Mouse (Mus musculus) stomach, embryonic 16.5 days (tissue): ENCODE data around the gene Cldn34b2. TPM values are rescaled to one million over a fixed set of nuclear protein-coding genes. Genes with fewer than 3 reads are reported as not detected.
"Not testable (repeated sequence)": the region's sequence is repeated elsewhere in the genome, so short reads cannot be mapped to it uniquely, and the experiment has no call there.

Source experiments
- ATAC-seq: fragments of 200-750 bp; cut with Nextera tagmentation; 2 replicates; pipeline ENCODE4 v1.8.0; 2017; ENCODE audit warnings: moderate number of reproducible peaks, moderate TSS enrichment; ENCODE audit not compliant: insufficient read depth, low FRiP score
- H3K27ac ChIP-seq: fragments of 300-500 bp; sonication (generic); 2 replicates; pipeline ENCODE4 v1.5.1; 2014; ENCODE audit warnings: low read length
- H3K27me3 ChIP-seq: fragments of 300-500 bp; sonication (generic); 2 replicates; pipeline ENCODE4 v1.6.1; 2014; ENCODE audit warnings: low read length, control low read depth, mixed read lengths; ENCODE audit not compliant: control insufficient read depth, insufficient read depth
- H3K36me3 ChIP-seq: fragments of 300-500 bp; sonication (generic); 2 replicates; pipeline ENCODE4 v1.6.1; 2014; ENCODE audit warnings: low read length; ENCODE audit not compliant: control insufficient read depth, insufficient read depth
- H3K4me1 ChIP-seq: fragments of 300-500 bp; sonication (generic); 2 replicates; pipeline ENCODE4 v1.6.1; 2014; ENCODE audit warnings: low read length, control low read depth, mixed read lengths; ENCODE audit not compliant: control insufficient read depth, insufficient read depth
- H3K4me2 ChIP-seq: fragments of 300-500 bp; sonication (generic); 2 replicates; pipeline ENCODE4 v1.6.1; 2014; ENCODE audit warnings: low read depth, low read length, mixed read lengths
- H3K4me3 ChIP-seq: fragments of 300-500 bp; sonication (generic); replicated peaks from 2 replicates; pipeline ENCODE4 v1.5.1; 2014; ENCODE audit warnings: mild to moderate bottlenecking, low read length
- H3K9ac ChIP-seq: fragments of 300-500 bp; sonication (generic); 2 replicates; pipeline ENCODE4 v1.6.1; 2014; ENCODE audit warnings: low read length
- H3K9me3 ChIP-seq: fragments of 300-500 bp; sonication (generic); replicated peaks from 2 replicates; pipeline ENCODE4 v1.6.1; 2016; ENCODE audit warnings: low read length, control low read depth; ENCODE audit not compliant: control insufficient read depth
- whole genome bisulfite sequencing: fragments of 180-500 bp; shearing (Covaris S2); extraction: QIAGEN DNeasy Blood & Tissue Kit; methylation state at CpG from one replicate; pipeline ENCODE4 v1.1.7; 2014; 5-methylcytosine and 5-hydroxymethylcytosine counted together
- polyA plus RNA-seq: library from polyadenylated mRNA; unstranded; fragments of >200 nt; fragmentation: Nextera tagmentation; extraction: Ambion mirVana; gene quantifications from 2 replicates; pipeline ENCODE4 v1.2.1, GENCODE M21; 2015

Cldn34b2 gene
- not detected in 2 replicates for polyA plus RNA-seq

DNA sequence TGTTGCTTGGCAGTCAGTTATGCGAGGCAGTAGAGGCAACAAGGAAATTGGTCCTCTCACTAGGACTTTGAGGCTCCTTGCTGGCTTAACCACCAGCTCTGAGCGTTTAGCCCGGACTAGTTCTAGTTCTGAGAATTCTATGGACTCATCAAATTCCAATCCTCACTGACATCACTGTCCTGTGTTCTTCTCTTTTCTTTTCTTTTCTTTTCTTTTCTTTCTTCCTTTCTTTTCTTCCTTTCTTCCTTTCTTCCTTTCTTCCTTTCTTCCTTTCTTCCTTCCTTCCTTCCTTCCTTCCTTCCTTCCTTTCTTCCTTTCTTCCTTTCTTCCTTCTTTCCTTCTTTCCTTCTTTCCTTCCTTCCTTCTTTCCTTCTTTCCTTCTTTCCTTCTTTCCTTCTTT is at the start of gene Cldn34b2:
Gene Cldn34b2, minus strand, starts transcription at position 101 of the 400 bp plus-strand sequence.
- not testable (repeated sequence) for H3K36me3 ChIP-seq, ATAC-seq, H3K4me3 ChIP-seq, H3K27me3 ChIP-seq, H3K4me2 ChIP-seq, H3K9me3 ChIP-seq, H3K4me1 ChIP-seq, H3K27ac ChIP-seq, H3K9ac ChIP-seq
- 84% methylated on average over 3 of the region's 3 CpGs for WGBS

DNA sequence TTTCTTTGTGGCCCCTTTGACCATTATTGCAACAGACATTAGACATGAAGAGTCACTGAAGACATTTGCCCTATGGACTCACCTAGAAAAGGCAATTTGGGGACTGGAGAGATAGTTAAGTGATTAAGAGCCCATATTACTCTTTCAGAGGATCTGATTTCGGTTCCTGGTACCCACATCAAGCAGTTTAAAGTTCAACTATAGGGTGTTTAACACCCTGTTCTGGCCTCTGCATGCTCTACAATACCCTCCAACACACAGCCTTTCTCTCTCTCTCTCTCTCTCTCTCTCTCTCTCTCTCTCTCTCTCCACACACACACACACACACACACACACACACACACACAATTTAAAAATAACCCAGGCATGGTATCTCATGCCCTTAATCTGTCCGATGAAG is 49.4 kb upstream of the Cldn34b2 start:
- no peak overlapping the region for H3K4me3 ChIP-seq
- H3K27me3 ChIP-seq = no peaks in the 10 kb centered on the region
- H3K9ac ChIP-seq = no peak overlapping the region
- H3K4me1 ChIP-seq = no peaks in the 10 kb centered on the region
- no peaks in the 10 kb centered on the region for H3K9me3 ChIP-seq
- ATAC-seq = no peak
- WGBS = 62% methylated on average over 2 of the region's 2 CpGs
- no peak overlapping the region for H3K4me2 ChIP-seq
- H3K36me3 ChIP-seq = no peaks in the 10 kb centered on the region
- no peak overlapping the region for H3K27ac ChIP-seq

DNA sequence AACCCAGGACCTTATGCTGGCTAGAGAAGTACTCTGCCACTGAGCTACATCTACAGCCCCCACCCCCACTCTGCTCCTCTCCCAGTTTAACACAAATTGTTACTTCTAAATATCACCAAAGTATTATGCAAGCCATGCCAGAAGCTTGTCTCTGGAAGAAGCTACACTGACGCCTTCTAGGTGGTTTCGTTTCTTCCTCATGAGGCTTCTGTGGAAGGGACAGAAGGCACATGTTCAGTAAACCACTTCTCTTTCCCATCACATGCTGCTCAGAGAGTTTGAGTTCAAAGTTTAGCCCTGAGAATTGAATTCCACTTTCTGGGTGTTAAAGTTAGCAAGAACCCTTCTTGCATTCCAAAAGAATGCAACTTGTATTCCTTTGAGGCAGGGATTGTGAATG is 49.0 kb upstream of the Cldn34b2 start:
- ATAC-seq = no peak
- Histone ChIP-seq H3K9ac (no peak overlapping the region), H3K4me2 (no peak overlapping the region), H3K4me1 (no peaks in the 10 kb centered on the region), H3K27ac (no peak overlapping the region), H3K36me3 (no peaks in the 10 kb centered on the region), H3K9me3 (no peaks in the 10 kb centered on the region), H3K27me3 (no peaks in the 10 kb centered on the region), H3K4me3 (no peak overlapping the region)
- WGBS = 78% methylated on average over 2 of the region's 2 CpGs

DNA sequence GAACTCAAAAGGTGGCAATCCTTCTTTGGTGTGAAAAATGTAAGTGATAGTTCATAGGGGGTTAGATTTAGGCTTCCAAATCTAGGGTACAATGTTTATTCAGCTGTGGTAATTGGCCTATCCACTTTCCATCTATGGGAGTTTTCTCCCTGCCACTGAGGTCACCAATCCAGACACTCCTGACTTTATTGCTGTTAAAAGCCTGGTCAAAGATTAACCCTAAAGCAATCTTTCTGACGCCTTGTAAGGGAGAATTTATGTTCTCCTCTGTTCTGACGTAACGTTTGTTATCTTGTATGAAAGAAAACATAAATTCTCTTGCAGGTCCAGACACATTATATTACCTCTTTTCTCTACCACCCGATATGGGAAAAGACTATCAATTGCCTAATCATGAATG is 47.4 kb upstream of the Cldn34b2 start:
- ATAC-seq = no peak
- 41% methylated on average over 4 of the region's 4 CpGs for WGBS
- H3K9ac ChIP-seq = no peak overlapping the region
- H3K36me3 ChIP-seq = no peaks in the 10 kb centered on the region
- H3K9me3 ChIP-seq = no peaks in the 10 kb centered on the region; the same call in 1 of the 2 replicates
- no peak overlapping the region for H3K4me2 ChIP-seq
- H3K4me3 ChIP-seq = no peak overlapping the region
- no peak overlapping the region for H3K27ac ChIP-seq
- no peaks in the 10 kb centered on the region for H3K4me1 ChIP-seq
- no peaks in the 10 kb centered on the region for H3K27me3 ChIP-seq

DNA sequence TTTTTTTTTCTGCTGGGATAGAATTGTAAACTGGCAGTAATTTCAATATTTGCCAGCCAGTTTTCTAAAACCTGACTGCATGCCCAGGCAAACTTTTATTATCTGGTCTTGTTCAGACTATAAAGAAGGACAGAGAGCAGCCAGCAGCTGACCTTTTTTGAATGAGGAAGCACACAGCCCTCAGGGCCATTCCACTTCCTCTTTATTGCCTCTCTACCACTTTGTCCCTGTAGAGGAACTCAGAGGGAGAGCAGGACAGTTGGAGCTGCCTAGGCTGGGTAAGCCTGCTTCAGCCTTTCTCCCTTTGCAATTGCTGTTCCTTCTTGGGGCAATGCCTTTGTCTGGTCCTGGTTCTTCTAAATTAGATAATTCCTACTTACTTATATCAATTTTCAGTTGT is 44.1 kb upstream of the Cldn34b2 start:
- Histone ChIP-seq H3K9ac (no peak overlapping the region), H3K27ac (no peak overlapping the region), H3K4me2 (no peak overlapping the region), H3K36me3 (no peaks in the 10 kb centered on the region), H3K4me1 (no peaks in the 10 kb centered on the region), H3K27me3 (no peaks in the 10 kb centered on the region), H3K9me3 (no peaks in the 10 kb centered on the region; the same call in 1 of the 2 replicates), H3K4me3 (no peak overlapping the region)
- ATAC-seq = no peak

DNA sequence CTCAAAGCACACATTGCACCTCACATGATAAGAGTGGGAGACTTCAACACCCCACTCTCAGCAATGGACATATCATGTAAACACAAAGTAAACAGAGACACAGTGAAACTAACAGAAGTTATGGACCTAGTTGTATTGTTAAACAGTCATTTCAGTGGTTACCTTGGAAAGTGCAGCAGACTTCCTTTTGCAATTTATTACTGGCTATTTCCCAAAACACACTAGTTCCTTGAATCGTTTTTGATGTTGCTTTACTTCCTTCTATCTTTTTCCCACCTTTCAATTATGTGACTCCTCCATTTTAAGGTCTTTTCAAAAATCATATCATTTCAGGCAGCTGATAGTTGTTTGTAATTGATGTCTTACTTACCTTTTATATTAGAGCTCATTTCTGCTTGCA is 43.5 kb upstream of the Cldn34b2 start:
- 63% methylated on average over 1 of the region's 1 CpGs for WGBS
- Histone ChIP-seq H3K4me3 (no peak overlapping the region), H3K27ac (no peak overlapping the region), H3K36me3 (no peaks in the 10 kb centered on the region), H3K9ac (no peak overlapping the region), H3K27me3 (no peaks in the 10 kb centered on the region), H3K4me2 (no peak overlapping the region), H3K4me1 (no peaks in the 10 kb centered on the region), H3K9me3 (no peaks in the 10 kb centered on the region; the same call in 1 of the 2 replicates)
- ATAC-seq = no peak

DNA sequence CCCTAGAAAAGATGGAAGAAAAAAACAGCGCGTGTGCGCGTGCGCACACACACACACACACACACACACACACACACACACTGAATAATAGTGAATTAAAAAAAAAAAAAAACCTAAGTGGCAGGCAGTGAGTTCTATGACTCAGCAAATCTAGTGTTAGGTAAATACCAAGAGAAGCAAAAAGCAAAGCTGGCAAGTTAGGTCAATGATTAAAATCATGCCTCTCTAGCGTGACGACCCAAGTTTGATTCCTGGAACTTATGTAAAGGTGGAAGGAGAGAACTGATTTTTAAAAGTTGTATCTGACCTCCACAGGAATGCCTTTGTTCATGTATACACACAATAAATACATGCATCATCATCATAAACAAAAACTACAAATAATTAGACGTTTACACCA is 41.7 kb upstream of the Cldn34b2 start:
- Histone ChIP-seq H3K4me3 (no peak overlapping the region), H3K27ac (no peak overlapping the region), H3K36me3 (no peaks in the 10 kb centered on the region), H3K4me1 (no peaks in the 10 kb centered on the region), H3K27me3 (no peaks in the 10 kb centered on the region), H3K9me3 (no peaks in the 10 kb centered on the region; the same call in 1 of the 2 replicates), H3K4me2 (no peak overlapping the region), H3K9ac (no peak overlapping the region)
- 91% methylated on average over 8 of the region's 8 CpGs for WGBS
- ATAC-seq = no peak

DNA sequence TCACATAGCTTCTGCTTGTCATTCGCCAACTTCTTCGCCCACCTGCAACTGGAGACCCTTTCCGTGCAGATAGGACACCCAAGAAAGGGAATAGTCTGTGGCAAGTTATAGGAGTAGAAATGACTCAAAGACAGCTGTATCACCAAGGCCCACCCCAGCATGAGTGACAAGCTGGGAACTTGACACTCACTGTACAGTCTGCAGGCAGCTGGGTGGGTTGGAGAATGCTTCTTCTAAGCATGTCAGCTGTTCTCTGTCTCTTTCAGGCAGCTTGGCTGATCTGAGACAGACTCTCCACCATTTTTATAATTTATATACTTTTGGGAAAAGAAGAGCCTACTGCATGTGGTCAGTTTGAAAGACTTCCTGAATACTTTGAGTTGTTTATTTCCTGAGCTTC is 39.5 kb upstream of the Cldn34b2 start:
- H3K9ac ChIP-seq = no peak overlapping the region
- H3K4me3 ChIP-seq = no peak overlapping the region
- no peak for ATAC-seq
- no peaks in the 10 kb centered on the region for H3K4me1 ChIP-seq
- H3K27me3 ChIP-seq = no peaks in the 10 kb centered on the region
- 89% methylated on average over 3 of the region's 3 CpGs for WGBS
- H3K27ac ChIP-seq = no peak overlapping the region
- H3K36me3 ChIP-seq = no peaks in the 10 kb centered on the region
- H3K9me3 ChIP-seq = no peaks in the 10 kb centered on the region; the same call in 1 of the 2 replicates
- H3K4me2 ChIP-seq = no peak overlapping the region

DNA sequence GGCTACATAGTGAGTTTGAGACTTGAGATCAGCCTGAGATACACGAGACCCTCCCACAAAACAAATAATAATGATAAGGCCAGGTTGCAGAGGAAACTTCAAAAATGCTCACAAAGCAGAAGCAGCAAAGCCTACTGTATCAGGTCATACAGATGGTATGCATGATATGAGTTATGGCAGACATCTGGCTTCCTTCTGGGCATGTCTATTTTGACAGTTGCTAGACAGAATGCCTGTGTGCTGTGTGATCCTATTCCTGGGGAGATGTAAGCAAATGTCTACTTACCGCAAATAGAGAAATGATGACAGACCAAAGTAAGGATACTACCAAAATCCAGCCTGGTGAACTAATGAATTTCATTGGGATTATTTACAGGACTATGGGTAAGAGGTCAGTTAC is 38.1 kb upstream of the Cldn34b2 start:
- Histone ChIP-seq H3K27ac (no peak overlapping the region), H3K4me3 (no peak overlapping the region), H3K27me3 (no peaks in the 10 kb centered on the region), H3K9ac (no peak overlapping the region), H3K9me3 (no peaks in the 10 kb centered on the region), H3K36me3 (no peaks in the 10 kb centered on the region), H3K4me1 (no peaks in the 10 kb centered on the region), H3K4me2 (no peak overlapping the region)
- ATAC-seq = no peak
- WGBS = 72% methylated on average over 2 of the region's 2 CpGs

DNA sequence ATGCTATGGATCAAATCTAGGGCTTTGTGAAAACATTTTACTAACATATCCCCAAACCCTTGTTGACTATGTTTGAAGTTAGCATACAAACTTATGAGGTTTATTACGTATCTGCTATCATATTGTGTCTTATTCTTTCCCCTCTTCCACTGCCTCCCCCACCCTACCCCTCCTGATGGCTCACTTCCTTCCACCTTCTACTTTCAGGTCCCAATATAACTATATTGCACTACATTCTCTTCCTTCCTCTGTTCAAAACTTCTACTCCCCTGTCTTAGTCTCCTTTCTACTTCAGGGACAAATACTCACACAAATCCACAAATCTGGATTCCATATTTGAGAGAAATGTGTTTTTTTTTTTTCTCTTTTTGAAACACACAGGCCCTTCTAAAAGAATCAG is 35.3 kb upstream of the Cldn34b2 start:
- Histone ChIP-seq H3K27ac (no peak overlapping the region), H3K4me1 (no peaks in the 10 kb centered on the region), H3K9me3 (no peaks in the 10 kb centered on the region), H3K4me2 (no peak overlapping the region), H3K27me3 (no peaks in the 10 kb centered on the region), H3K4me3 (no peak overlapping the region), H3K9ac (no peak overlapping the region), H3K36me3 (no peaks in the 10 kb centered on the region)
- no peak for ATAC-seq
- WGBS = 67% methylated on average over 1 of the region's 1 CpGs
